Mouse (Mus musculus): ENCODE measurements around the gene Ank3. TPM values are rescaled to one million over a fixed set of nuclear protein-coding genes. Genes with fewer than 3 reads are reported as not detected.

Ank3 gene
- polyA plus RNA-seq, 2 experiments = 3.1 to 5.3 TPM

GRCm38 (mm10) chr10:69670959-69671358, 272.4 kb downstream of the Ank3 start:
- WGBS (ENCODE audit: insufficient replicate concordance) = 21% methylated on average over 2 of the region's 2 CpGs

DNA sequence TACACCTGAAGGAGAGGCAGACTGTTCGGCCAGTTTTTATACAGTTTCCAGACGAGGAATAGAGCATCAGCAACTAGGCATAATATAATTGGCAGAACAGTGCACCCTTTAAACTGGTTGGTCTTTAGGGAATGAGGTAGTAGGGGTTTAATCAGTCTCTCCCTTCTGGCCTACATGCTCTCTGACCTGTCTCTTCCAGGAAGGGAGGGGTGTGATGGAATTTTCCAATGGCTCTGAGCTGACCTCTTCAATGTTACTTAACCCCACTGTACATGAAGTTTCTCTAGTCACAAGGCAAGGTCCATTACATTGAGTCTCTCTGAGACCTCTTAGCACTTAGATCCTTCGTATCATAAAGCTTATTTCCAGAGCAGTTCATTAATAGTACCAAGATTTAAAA, 272.9 kb downstream of the Ank3 start:
- 50% methylated on average over 3 of the region's 3 CpGs for WGBS (ENCODE audit: insufficient replicate concordance)
- ATAC-seq (ENCODE audit: insufficient read depth) = no peak
- H3K4me2 ChIP-seq (ENCODE audit: low read depth) = no peak overlapping the region
- no peak overlapping the region for H3K4me3 ChIP-seq (ENCODE audit: insufficient read depth in 1 of 2, low read depth in 2 of 2, low read length in 2 of 2)
- H3K36me3 ChIP-seq (replicated peaks; ENCODE audit: control insufficient read depth, insufficient read depth, low read depth) = no peaks in the 10 kb centered on the region
- TF ChIP-seq EP300 (IDR thresholded peaks at IDR 0.05; ENCODE audit: low read depth) (no peak), CTCF (IDR thresholded peaks at IDR 0.05; ENCODE audit: low read depth) (no peak)
- H3K9me3 ChIP-seq (ENCODE audit: control insufficient read depth, low read length) = no peaks in the 10 kb centered on the region
- H3K27ac ChIP-seq = no peak overlapping the region
- no peaks in the 10 kb centered on the region for H3K27me3 ChIP-seq (ENCODE audit: control insufficient read depth, insufficient read depth, low read length)
- H3K4me1 ChIP-seq (replicated peaks; ENCODE audit: control insufficient read depth in 2 of 2, insufficient read depth in 2 of 2, low read length in 1 of 2) = peaks cover 0 to 1% of the 10 kb centered on the region in 2 experiments; a peak in 1 of 4 replicates
- H3K9ac ChIP-seq (replicated peaks) = no peak overlapping the region
- no peak for DNase-seq (ENCODE audit: low read depth in 3 of 3, low spot score in 3 of 3)

More at GRCm38 (mm10) chr10:69670959-69671358, 272.4 kb downstream of the Ank3 start:
- no peaks in the 10 kb centered on the region for H3K9me3 ChIP-seq (ENCODE audit: control insufficient read depth, low read length)
- DNase-seq (ENCODE audit: low read depth in 3 of 3, low spot score in 3 of 3) = no peak
- peaks cover 0 to 1% of the 10 kb centered on the region in 2 experiments; a peak in 1 of 4 replicates for H3K4me1 ChIP-seq (replicated peaks; ENCODE audit: control insufficient read depth in 2 of 2, insufficient read depth in 2 of 2, low read length in 1 of 2)
- no peak overlapping the region for H3K9ac ChIP-seq (replicated peaks)
- no peaks in the 10 kb centered on the region for H3K36me3 ChIP-seq (replicated peaks; ENCODE audit: control insufficient read depth, insufficient read depth, low read depth)
- H3K27ac ChIP-seq = no peak overlapping the region
- H3K4me3 ChIP-seq (ENCODE audit: insufficient read depth in 1 of 2, low read depth in 2 of 2, low read length in 2 of 2) = no peak overlapping the region
- TF ChIP-seq CTCF (IDR thresholded peaks at IDR 0.05; ENCODE audit: low read depth) (no peak), EP300 (IDR thresholded peaks at IDR 0.05; ENCODE audit: low read depth) (no peak)
- H3K4me2 ChIP-seq (ENCODE audit: low read depth) = no peak overlapping the region
- ATAC-seq (ENCODE audit: insufficient read depth) = no peak
- no peaks in the 10 kb centered on the region for H3K27me3 ChIP-seq (ENCODE audit: control insufficient read depth, insufficient read depth, low read length)

DNA sequence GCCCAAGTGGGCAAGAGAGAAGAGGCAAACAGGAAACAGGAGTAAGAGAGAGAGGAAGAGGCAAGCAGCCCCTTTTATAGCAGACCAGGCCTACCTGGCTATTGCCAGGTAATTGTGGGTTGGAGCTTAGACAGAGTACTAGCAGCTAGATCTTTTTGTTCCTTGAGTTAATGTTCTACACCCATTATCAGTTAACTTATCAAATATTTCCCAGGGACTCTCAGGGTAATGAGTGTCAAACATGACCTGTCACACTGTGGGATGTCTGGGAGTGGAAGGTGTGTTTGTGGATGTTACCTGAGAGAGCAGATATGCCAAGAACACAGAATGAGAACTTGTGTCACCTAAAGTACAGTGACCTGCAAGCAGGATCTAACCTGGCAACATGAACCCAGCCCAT, 274.0 kb downstream of the Ank3 start:
- Histone ChIP-seq H3K27me3 (ENCODE audit: control insufficient read depth, insufficient read depth, low read length) (no peaks in the 10 kb centered on the region), H3K9me3 (ENCODE audit: control insufficient read depth, low read length) (no peaks in the 10 kb centered on the region), H3K4me3 (ENCODE audit: insufficient read depth in 1 of 2, low read depth in 2 of 2, low read length in 2 of 2) (no peak overlapping the region), H3K9ac (replicated peaks) (no peak overlapping the region), H3K4me1 (replicated peaks; ENCODE audit: control insufficient read depth in 2 of 2, insufficient read depth in 2 of 2, low read length in 1 of 2) (peaks cover 0 to 1% of the 10 kb centered on the region in 2 experiments; a peak in 1 of 4 replicates), H3K36me3 (replicated peaks; ENCODE audit: control insufficient read depth, insufficient read depth, low read depth) (no peaks in the 10 kb centered on the region), H3K4me2 (ENCODE audit: low read depth) (no peak overlapping the region), H3K27ac (no peak overlapping the region)
- TF ChIP-seq CTCF (IDR thresholded peaks at IDR 0.05; ENCODE audit: low read depth) (no peak), EP300 (IDR thresholded peaks at IDR 0.05; ENCODE audit: low read depth) (no peak)
- no peak for ATAC-seq (ENCODE audit: insufficient read depth)
- DNase-seq (ENCODE audit: low read depth in 3 of 3, low spot score in 3 of 3) = no peak

DNA sequence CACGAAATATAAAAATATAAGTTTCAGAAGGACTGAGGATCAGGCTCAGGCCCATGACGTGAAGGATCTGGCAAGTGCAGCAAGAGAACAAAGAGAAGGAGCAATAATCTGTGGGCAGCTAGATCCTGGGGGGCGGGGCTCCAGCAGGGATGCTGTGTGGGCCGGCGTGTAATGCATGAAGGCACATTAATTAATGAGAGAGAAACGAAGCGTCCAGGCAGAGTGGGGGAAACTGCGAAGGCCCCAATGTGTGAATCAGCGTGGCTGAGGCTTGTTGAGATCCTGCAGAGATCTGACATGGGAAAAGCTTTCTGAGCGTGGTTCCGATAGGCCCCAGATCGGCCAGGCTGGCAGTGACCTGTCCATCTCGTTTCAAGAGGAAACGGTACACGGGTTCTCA, 279.7 kb downstream of the Ank3 start:
- H3K9me3 ChIP-seq (ENCODE audit: control insufficient read depth, low read length) = no peaks in the 10 kb centered on the region
- H3K4me1 ChIP-seq (replicated peaks; ENCODE audit: control insufficient read depth in 2 of 2, insufficient read depth in 2 of 2, low read length in 1 of 2) = no peaks in the 10 kb centered on the region
- TF ChIP-seq CTCF (IDR thresholded peaks at IDR 0.05; ENCODE audit: low read depth) (no peak), EP300 (IDR thresholded peaks at IDR 0.05; ENCODE audit: low read depth) (no peak)
- H3K27me3 ChIP-seq (ENCODE audit: control insufficient read depth, insufficient read depth, low read length) = no peaks in the 10 kb centered on the region
- ATAC-seq (ENCODE audit: insufficient read depth) = no peak
- H3K9ac ChIP-seq (replicated peaks) = no peak overlapping the region
- H3K4me2 ChIP-seq (ENCODE audit: low read depth) = no peak overlapping the region
- H3K4me3 ChIP-seq (ENCODE audit: insufficient read depth in 1 of 2, low read depth in 2 of 2, low read length in 2 of 2) = no peak overlapping the region
- no peak for DNase-seq (ENCODE audit: low read depth in 3 of 3, low spot score in 3 of 3)
- 71% methylated on average over 15 of the region's 15 CpGs for WGBS (ENCODE audit: insufficient replicate concordance)
- H3K27ac ChIP-seq = no peak overlapping the region
- H3K36me3 ChIP-seq (replicated peaks; ENCODE audit: control insufficient read depth, insufficient read depth, low read depth) = no peaks in the 10 kb centered on the region

DNA sequence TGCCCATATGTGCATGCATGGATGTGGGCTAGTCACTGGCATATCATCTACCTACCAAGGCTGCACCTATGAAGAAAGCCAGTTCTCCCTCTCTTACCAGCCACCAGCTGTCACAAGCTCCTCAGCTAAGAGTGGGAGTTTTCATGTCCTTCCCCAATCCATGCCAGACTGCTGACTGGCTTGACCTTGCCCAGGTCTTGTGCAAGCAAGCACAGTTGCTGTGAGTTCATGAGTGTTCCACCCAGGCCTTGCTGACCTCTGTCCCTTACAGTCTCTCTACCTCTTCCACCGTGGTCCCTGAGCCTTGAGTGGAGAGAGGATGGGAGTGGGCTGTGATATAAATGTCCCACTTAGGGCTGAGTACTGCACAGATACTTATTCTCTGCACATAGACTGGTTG, 287.8 kb downstream of the Ank3 start:
- DNase-seq (ENCODE audit: low read depth in 3 of 3, low spot score in 3 of 3) (no peak), ATAC-seq (ENCODE audit: insufficient read depth) (no peak)
- Histone ChIP-seq H3K9me3 (ENCODE audit: control insufficient read depth, low read length) (no peaks in the 10 kb centered on the region), H3K27me3 (ENCODE audit: control insufficient read depth, insufficient read depth, low read length) (no peaks in the 10 kb centered on the region), H3K4me2 (ENCODE audit: low read depth) (no peak overlapping the region), H3K4me3 (ENCODE audit: insufficient read depth in 1 of 2, low read depth in 2 of 2, low read length in 2 of 2) (no peak overlapping the region), H3K4me1 (replicated peaks; ENCODE audit: control insufficient read depth in 2 of 2, insufficient read depth in 2 of 2, low read length in 1 of 2) (no peaks in the 10 kb centered on the region), H3K36me3 (replicated peaks; ENCODE audit: control insufficient read depth, insufficient read depth, low read depth) (no peaks in the 10 kb centered on the region), H3K27ac (no peak overlapping the region), H3K9ac (replicated peaks) (no peak overlapping the region)
- TF ChIP-seq CTCF (IDR thresholded peaks at IDR 0.05; ENCODE audit: low read depth) = no peak
- TF ChIP-seq EP300 (IDR thresholded peaks at IDR 0.05; ENCODE audit: low read depth) = no peak
- 50% methylated on average over 1 of the region's 1 CpGs for WGBS (ENCODE audit: insufficient replicate concordance)
